Mouse (Mus musculus): ENCODE data around the gene Rab3gap1. TPM values are rescaled to one million over a fixed set of nuclear protein-coding genes. Genes with fewer than 3 reads are reported as not detected.

Gene Rab3gap1
- total RNA-seq, 2 experiments from 2014 or later: 70.6 to 72.5 TPM

DNA sequence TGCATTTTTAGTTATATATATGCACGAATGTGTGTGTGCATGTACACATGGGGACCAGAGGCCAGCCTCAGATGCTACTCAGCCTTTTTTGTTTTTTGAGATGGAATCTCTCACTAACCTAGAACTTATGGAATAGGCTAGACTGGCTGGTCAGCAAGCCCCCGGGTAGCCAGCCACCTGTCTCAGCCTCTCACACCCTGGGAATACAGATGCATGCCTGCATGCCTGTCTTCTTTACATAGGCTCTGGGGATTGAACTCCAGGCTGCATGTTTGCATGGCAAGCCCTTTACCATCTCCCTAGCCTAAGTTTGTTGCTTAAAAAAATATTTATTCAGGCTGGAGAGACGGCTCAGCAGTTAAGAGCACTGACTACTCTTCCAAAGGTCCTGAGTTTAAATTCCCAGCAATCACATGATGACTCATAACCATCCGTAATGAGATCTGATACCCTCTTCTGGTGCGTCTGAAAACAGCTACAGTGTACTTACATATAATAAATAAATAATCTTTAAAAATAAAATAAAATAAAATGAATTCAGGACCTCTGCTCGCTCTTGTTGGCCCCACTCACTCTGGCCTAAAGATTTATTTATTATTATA is 8.7 kb upstream of the Rab3gap1 start:
- TF ChIP-seq CTCF (conservative IDR thresholded peaks at IDR 0.05): no peak
- no peak overlapping the region for H3K4me3 ChIP-seq
- no peak for DNase-seq (ENCODE audit: low spot score in 2 of 2)
- no peak overlapping the region for H3K27ac ChIP-seq

DNA sequence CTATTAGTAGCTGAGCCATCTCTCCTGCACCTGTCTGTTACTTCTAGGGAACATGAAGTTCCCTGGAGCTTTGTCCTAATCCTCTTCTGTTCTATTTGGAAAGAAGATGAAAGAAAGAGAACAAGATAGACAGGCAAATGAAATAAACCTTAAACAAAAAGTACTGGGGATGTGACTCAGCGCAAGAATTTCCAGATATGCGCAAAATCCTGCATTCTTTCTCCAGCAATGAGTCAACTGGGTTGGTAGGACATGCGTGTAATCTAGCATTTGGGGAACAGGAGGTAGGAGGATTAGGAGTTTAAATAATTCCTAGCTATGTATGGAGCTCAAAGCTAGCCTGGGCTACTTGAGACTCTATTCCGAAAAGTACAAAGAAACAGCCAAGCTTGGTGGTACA is 8.1 kb upstream of the Rab3gap1 start:
- DNase-seq (ENCODE audit: low spot score in 2 of 2): peak in 1 of 2 experiments; percentile 16
- no peak for TF ChIP-seq CTCF (conservative IDR thresholded peaks at IDR 0.05)
- no peak overlapping the region for H3K4me3 ChIP-seq
- H3K27ac ChIP-seq: no peak overlapping the region

DNA sequence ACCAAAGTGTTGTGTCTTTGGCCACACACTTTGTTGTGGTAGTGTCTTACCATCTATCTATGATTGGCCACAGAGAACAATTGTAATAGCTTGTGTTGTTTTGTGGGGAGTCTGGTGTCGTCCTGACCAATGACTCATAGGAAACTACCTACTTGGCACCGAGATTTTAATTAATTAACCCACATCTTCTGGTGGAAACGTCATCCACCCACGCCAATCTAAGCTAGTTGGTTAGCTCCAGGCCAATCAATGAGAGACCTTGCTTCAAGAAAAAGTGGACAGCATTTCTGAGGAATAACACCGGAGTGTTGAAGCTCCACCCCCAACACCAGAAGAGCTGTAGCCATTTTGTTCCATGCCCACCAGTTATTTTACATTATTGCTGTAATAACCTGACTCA is 6.7 kb upstream of the Rab3gap1 start:
- TF ChIP-seq CTCF (conservative IDR thresholded peaks at IDR 0.05): no peak
- DNase-seq (ENCODE audit: low spot score in 2 of 2): no peak
- H3K27ac ChIP-seq: no peak overlapping the region
- H3K4me3 ChIP-seq: no peak overlapping the region

DNA sequence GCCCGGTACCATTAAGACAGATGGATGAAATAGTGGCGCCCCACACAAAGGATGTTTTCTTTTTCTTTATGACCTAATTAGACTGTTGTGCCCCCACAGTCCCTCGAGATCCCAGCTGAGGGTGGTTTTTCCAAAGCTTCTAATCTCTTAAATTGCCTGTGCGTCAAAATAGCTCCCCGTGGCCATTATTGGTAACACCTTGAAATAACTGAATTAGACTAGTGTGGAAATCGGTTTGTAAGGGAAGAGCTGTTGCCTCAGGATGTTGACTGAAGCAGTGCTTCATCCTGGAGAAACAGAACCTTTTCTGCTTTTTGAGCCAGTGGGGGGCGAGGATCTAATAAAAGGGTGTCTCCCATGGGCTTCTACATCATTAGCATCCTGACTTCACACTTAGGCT is 4.8 kb upstream of the Rab3gap1 start:
- DNase-seq (ENCODE audit: low spot score in 2 of 2): no peak
- Histone ChIP-seq H3K27ac (no peak overlapping the region), H3K4me3 (no peak overlapping the region)
- no peak for TF ChIP-seq CTCF (conservative IDR thresholded peaks at IDR 0.05)

DNA sequence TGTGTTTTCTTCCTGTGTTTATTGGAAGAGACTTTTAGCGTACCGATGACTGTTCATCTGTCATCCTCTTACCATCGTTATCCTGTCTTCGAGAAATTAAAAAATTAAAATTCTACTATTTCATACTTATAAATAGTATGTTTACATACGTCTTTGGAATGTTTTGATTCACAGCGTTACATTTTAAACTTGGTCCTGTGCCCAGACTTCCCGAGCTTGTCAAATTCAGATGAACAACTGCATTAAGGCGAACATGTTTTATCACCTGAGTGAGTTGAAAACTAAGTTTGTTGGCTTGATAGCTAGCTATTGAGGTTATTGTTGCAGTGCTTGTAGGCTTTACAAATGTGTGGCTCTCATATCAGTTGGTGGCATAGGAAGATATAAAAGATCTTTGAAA is 703 bp downstream of the Rab3gap1 start:
- Histone ChIP-seq H3K4me3 (peak overlapping the region; percentile 97), H3K27ac (peak overlapping the region; percentile 90)
- no peak for TF ChIP-seq CTCF (conservative IDR thresholded peaks at IDR 0.05)
- no peak for DNase-seq (ENCODE audit: low spot score in 2 of 2)

DNA sequence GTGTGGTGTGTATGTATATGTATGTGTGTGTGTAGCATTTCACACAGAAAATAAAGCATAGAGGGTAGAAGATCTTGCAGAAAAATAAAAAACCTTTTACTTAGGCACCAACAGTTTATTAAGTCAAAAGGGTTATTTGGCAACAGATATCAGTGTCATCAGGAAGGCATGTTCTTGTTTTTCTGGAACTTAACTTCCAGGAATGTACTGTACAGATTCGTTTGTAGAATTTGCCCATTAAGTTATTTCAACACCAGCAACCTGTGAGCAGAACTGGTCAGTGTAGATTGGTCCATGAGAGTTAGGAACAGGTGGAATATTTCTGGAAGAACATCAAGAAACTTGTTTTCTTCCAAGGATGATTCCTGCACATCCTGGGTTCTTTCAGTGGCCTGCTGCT is 30.8 kb downstream of the Rab3gap1 start:
- no peak for TF ChIP-seq CTCF (conservative IDR thresholded peaks at IDR 0.05)
- Histone ChIP-seq H3K4me3 (no peak overlapping the region), H3K27ac (no peak overlapping the region)
- no peak for DNase-seq (ENCODE audit: low spot score in 2 of 2)

DNA sequence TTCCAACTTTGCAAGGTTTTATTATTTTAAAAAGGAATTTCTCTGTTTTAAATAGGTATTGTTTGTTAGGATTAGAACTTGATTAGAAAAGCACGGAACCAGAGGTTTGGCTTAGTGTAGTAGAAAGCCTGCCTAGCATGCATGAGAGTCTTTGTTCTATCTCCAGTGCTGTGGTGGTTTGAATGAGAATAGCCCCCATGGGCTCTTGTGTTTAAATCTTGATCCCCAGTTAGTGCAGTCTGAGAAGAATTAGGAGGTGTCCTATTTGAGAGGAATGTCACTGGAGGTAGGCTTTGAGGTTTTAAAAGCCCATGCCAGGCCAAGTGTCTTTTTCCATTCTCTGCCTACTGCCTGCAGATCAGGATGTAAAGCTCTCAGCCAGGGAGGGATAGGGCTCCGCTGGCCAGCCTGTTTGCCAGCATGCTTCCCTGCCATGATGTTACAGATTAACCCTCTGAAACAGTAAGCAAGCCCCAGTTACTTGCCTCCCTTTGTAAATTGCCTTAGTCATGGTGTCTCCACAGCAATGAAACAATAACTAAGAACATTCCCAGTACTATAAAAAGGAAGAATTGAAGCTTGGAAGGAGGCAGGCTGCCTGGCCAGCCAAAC is 36.3 kb downstream of the Rab3gap1 start:
- Histone ChIP-seq H3K27ac (no peak overlapping the region), H3K4me3 (no peak overlapping the region)
- DNase-seq (ENCODE audit: low spot score in 2 of 2): no peak
- no peak for TF ChIP-seq CTCF (conservative IDR thresholded peaks at IDR 0.05)

DNA sequence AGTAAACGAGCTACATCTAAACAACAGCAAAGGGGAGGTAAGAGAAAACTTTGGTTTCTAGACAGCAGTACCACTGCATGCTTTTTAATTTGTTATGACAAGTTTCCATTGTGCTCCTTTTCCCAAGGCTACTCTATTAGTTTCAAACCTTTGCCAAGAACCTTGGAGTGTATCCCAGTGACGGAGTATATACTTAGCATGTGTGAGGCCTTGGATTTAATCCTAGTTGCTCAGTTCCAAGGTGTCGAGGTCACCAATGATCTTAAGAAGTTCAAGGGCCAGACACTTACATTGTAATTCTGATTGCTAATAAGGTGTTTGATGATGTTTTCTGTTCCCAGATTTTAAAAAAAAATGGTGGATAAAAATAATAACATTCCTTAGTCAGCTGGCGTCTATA is 44.5 kb downstream of the Rab3gap1 start:
- no peak for DNase-seq (ENCODE audit: low spot score in 2 of 2)
- no peak overlapping the region for H3K4me3 ChIP-seq
- no peak for TF ChIP-seq CTCF (conservative IDR thresholded peaks at IDR 0.05)

DNA sequence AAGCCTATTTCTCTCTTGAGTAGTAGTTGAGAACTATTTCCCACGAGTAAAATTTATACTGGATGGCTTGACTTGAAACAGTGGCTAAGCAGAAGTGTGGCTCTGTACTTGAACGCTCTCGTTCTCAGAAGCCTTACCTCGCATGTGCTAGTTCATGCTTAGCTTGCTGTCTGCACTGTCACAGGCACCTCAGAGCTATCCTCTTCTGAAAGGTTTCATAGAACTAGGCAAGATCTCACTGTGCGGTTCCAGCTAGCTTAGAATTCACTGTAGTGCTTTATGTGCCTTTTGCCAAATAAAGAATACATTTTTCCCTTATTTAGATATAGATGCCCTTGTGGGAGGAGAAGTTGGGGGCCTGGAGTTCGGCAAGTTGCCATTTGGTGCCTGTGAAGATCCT is 46.7 kb downstream of the Rab3gap1 start:
- Histone ChIP-seq H3K4me3 (no peak overlapping the region), H3K27ac (no peak overlapping the region)
- no peak for DNase-seq (ENCODE audit: low spot score in 2 of 2)
- no peak for TF ChIP-seq CTCF (conservative IDR thresholded peaks at IDR 0.05)

More for the DNA sequence above, 44.5 kb downstream of the Rab3gap1 start:
- no peak overlapping the region for H3K27ac ChIP-seq

DNA sequence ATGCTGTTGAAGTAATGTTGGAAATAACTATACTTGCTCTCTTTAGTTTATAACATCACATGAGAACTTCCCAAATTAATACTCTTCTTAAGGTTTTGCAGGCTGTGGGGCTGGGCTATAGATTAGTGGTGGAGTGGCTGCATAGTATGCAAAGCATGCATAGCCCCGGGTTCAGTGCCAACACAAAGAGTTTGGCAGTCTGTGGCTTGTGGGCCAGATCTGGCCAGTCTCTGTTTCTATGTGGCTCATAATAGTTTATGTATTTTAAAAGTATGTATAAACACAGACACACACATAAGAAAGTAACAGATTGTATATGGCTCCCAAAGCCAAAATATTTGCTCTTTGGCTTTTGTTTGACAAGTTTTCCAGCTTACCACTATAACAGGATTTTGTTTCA is 47.2 kb downstream of the Rab3gap1 start:
- H3K4me3 ChIP-seq: no peak overlapping the region
- TF ChIP-seq CTCF (conservative IDR thresholded peaks at IDR 0.05): no peak
- DNase-seq (ENCODE audit: low spot score in 2 of 2): no peak
- H3K27ac ChIP-seq: no peak overlapping the region

DNA sequence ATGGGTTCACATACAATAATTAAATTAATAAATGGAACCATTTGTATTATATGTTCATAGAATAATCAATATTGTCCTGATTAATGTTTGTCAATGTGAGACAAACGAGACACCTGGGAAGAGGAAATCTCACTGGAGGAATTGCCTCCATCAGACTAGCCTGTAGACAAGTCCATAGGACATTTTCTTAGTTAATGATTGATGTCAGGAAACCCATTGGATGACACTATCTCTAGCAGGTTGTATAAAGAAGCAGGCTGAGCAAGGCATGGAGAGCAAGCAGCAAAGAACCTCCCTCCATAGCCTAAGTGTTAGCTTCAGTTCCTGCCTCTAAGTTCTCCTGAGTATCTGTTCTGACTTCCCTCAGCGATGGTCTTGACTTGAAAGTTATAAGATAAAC is 64.8 kb downstream of the Rab3gap1 start:
- DNase-seq (ENCODE audit: low spot score in 2 of 2): no peak
- no peak overlapping the region for H3K4me3 ChIP-seq
- TF ChIP-seq CTCF (conservative IDR thresholded peaks at IDR 0.05): no peak
- no peak overlapping the region for H3K27ac ChIP-seq

DNA sequence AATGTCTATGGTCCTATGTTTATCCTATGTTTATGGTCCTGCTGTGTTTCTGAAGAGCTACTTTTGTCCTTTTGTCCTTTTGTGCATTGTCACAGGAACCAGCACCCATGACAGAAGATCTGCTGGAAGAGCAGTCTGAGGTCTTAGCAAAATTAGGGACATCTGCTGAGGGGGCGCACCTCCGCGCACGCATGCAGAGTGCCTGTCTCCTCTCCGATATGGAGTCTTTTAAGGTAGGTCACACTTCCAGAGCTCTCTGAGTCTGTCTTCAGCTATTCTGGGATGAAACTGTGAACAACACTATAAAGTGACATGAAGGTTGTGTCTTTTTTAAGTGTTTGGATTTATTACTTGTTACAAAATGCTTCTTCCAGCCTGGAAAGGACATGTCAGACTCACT is 65.7 kb downstream of the Rab3gap1 start:
- TF ChIP-seq CTCF (conservative IDR thresholded peaks at IDR 0.05): no peak
- H3K4me3 ChIP-seq: no peak overlapping the region
- peak overlapping the region; percentile 46 for H3K27ac ChIP-seq
- no peak for DNase-seq (ENCODE audit: low spot score in 2 of 2)

DNA sequence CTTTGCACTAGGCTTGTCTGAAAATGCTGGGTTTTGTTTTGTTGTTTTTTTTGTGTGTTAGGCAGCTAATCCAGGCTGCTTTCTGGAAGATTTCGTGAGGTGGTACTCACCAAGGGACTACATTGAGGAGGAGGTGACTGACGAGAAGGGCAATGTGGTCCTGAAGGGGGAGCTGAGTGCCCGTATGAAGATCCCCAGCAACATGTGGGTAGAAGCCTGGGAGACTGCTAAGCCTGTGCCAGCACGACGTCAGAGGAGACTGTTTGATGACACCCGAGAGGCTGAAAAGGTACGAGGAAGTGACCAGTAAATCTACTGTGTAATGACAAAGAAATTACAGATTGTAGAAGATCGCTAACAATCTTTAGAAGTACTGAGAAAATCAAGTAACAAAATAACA is 68.7 kb downstream of the Rab3gap1 start:
- DNase-seq (ENCODE audit: low spot score in 2 of 2): no peak
- peak; percentile 48 for TF ChIP-seq CTCF (conservative IDR thresholded peaks at IDR 0.05)
- Histone ChIP-seq H3K4me3 (no peak overlapping the region), H3K27ac (no peak overlapping the region)

DNA sequence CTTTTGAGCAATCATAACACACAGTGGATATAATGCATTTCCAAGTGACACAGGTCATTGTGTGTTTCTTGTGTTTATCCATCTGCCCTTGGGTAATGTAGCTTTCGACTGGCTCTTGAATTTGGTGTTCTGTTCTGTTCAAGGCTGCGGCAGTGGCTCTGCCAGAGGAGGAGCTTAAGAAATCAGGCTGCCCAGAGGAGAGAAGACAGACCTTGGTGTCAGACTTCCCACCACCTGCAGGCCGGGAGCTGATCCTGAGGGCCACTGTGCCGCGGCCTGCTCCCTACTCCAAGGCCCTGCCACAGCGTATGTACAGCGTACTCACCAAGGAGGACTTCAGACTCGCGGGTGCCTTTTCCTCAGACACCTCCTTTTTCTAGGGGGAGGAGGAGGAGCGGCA is 73.7 kb downstream of the Rab3gap1 start:
- no peak for TF ChIP-seq CTCF (conservative IDR thresholded peaks at IDR 0.05)
- H3K4me3 ChIP-seq: no peak overlapping the region
- no peak overlapping the region; the same call in 1 of the 2 replicates for H3K27ac ChIP-seq
- DNase-seq (ENCODE audit: low spot score in 2 of 2): no peak

Data from layer of hippocampus, adult 2 months (tissue).